ENCODE assay signal across 8 mouse cellular contexts in genomic region chr10:58445850-58446249, GRCm38 (mm10). TPM values are rescaled to one million over a fixed set of nuclear protein-coding genes. Genes with fewer than 3 reads are reported as not detected.
DNase-seq lines count a peak whose midpoint lies in the region; ATAC-seq and TF ChIP-seq lines count a peak whose summit lies in the region.

No protein-coding gene starts in this region.

- H3K9me3 ChIP-seq in E14TG2a.4 (ENCODE audit: low read length) = no peaks in the 10 kb centered on the region
- H3K9me3 ChIP-seq in embryonic facial prominence, embryonic 13.5 days = no peaks in the 10 kb centered on the region
- H3K9me3 ChIP-seq in hindbrain, embryonic 14.5 days (ENCODE audit: control insufficient read depth, low read length) = no peaks in the 10 kb centered on the region
- H3K9me3 ChIP-seq in lung, embryonic 14.5 days (ENCODE audit: low read depth, low read length) = no peaks in the 10 kb centered on the region

- H3K9ac ChIP-seq in embryonic facial prominence, embryonic 13.5 days = peak overlapping the region; percentile 96
- H3K9ac ChIP-seq in hindbrain, embryonic 14.5 days = peak overlapping the region; percentile 87
- peak overlapping the region; percentile 97 for H3K9ac ChIP-seq in lung, embryonic 14.5 days

- no peak for TF ChIP-seq POLR2A in small intestine, adult 2 months (IDR thresholded peaks at IDR 0.05; ENCODE audit: low read depth, low read length)

- H3K27ac ChIP-seq in embryonic facial prominence, embryonic 13.5 days = peak overlapping the region; percentile 96
- H3K27ac ChIP-seq in hindbrain, embryonic 14.5 days = peak overlapping the region; percentile 96
- peak overlapping the region; percentile 98 for H3K27ac ChIP-seq in lung, embryonic 14.5 days (ENCODE audit: low read depth)
- H3K27ac ChIP-seq in small intestine, adult 2 months (ENCODE audit: insufficient read depth, low read depth, low read length) = peak overlapping the region; percentile 94

- peaks cover 19% of the 10 kb centered on the region for H3K4me1 ChIP-seq in E14TG2a.4 (replicated peaks; ENCODE audit: low read depth, low read length)
- peaks cover 8% of the 10 kb centered on the region for H3K4me1 ChIP-seq in embryonic facial prominence, embryonic 13.5 days
- peaks cover 12% of the 10 kb centered on the region for H3K4me1 ChIP-seq in hindbrain, embryonic 14.5 days (replicated peaks; ENCODE audit: control insufficient read depth, insufficient read depth, low read length)
- H3K4me1 ChIP-seq in lung, embryonic 14.5 days (ENCODE audit: insufficient read depth) = no peaks in the 10 kb centered on the region
- no peaks in the 10 kb centered on the region for H3K4me1 ChIP-seq in small intestine, adult 2 months (ENCODE audit: control insufficient read depth, insufficient read depth, insufficient read length, low read length)

- 12% methylated on average over 9 of the region's 9 CpGs for WGBS in embryonic facial prominence, embryonic 13.5 days
- WGBS in hindbrain, embryonic 14.5 days = 20% methylated on average over 9 of the region's 9 CpGs
- 20% methylated on average over 9 of the region's 9 CpGs for WGBS in lung, embryonic 14.5 days
- 2% methylated on average over 9 of the region's 9 CpGs for WGBS in small intestine, adult 2 months

- no peak for ATAC-seq in embryonic facial prominence, embryonic 13.5 days (ENCODE audit: insufficient number of reproducible peaks, insufficient read depth, low FRiP score, low TSS enrichment, low read depth)
- 0 out of 2 replicates have a peak, but pooled peaks have one; percentile 10 for ATAC-seq in hindbrain, embryonic 14.5 days (ENCODE audit: low FRiP score)
- ATAC-seq in lung, embryonic 14.5 days (ENCODE audit: insufficient read depth) = no peak

- no peak for TF ChIP-seq CTCF in E14TG2a.4 (conservative IDR thresholded peaks at IDR 0.05; ENCODE audit: low read length)
- no peak for TF ChIP-seq CTCF in lung, embryonic 14.5 days (IDR thresholded peaks at IDR 0.05; ENCODE audit: low read depth)
- no peak for TF ChIP-seq CTCF in small intestine, adult 2 months (IDR thresholded peaks at IDR 0.05; ENCODE audit: extremely low read depth, insufficient read length, insufficient replicate concordance, low read depth, low read length)

- peak overlapping the region; percentile 95 for H3K4me3 ChIP-seq in E14TG2a.4 (replicated peaks; ENCODE audit: low read length)
- H3K4me3 ChIP-seq in embryonic facial prominence, embryonic 13.5 days = peak overlapping the region; percentile 96
- H3K4me3 ChIP-seq in hindbrain, embryonic 14.5 days (replicated peaks; ENCODE audit: low read length) = peak overlapping the region; percentile 96
- peak overlapping the region; percentile 93 for H3K4me3 ChIP-seq in lung, embryonic 14.5 days (ENCODE audit: low read depth, low read length)
- H3K4me3 ChIP-seq in small intestine, adult 2 months (ENCODE audit: low read depth, low read length) = peak overlapping the region; percentile 78

- peak overlapping the region; percentile 70 for H3K4me2 ChIP-seq in embryonic facial prominence, embryonic 13.5 days
- peak overlapping the region; percentile 63 for H3K4me2 ChIP-seq in hindbrain, embryonic 14.5 days (replicated peaks)
- H3K4me2 ChIP-seq in lung, embryonic 14.5 days = peak overlapping the region; percentile 81

- intact Hi-C loops in heart, postnatal 36 days (cut with DNase I) = loop anchor here (5.0 kb wide), 3 partner anchors 39 to 189 kb away; partner anchors contain the start of genes Ccdc138 and Gcc2

- H3K36me3 ChIP-seq in E14TG2a.4 (ENCODE audit: insufficient read depth, low read length) = no peaks in the 10 kb centered on the region
- no peaks in the 10 kb centered on the region for H3K36me3 ChIP-seq in embryonic facial prominence, embryonic 13.5 days
- H3K36me3 ChIP-seq in hindbrain, embryonic 14.5 days (replicated peaks; ENCODE audit: control insufficient read depth, insufficient read depth) = no peaks in the 10 kb centered on the region
- H3K36me3 ChIP-seq in lung, embryonic 14.5 days (ENCODE audit: insufficient read depth) = 0 out of 2 replicates have a peak, but pooled peaks cover 6% of the 10 kb centered on the region
- no peaks in the 10 kb centered on the region for H3K36me3 ChIP-seq in small intestine, adult 2 months (ENCODE audit: control insufficient read depth, insufficient read depth, low read length)

- H3K27me3 ChIP-seq in E14TG2a.4 (ENCODE audit: insufficient read depth, low read length) = peaks cover 6% of the 10 kb centered on the region; the same call in 1 of the 2 replicates
- no peaks in the 10 kb centered on the region for H3K27me3 ChIP-seq in embryonic facial prominence, embryonic 13.5 days
- H3K27me3 ChIP-seq in hindbrain, embryonic 14.5 days (ENCODE audit: control insufficient read depth, insufficient read depth, low read length) = no peaks in the 10 kb centered on the region
- H3K27me3 ChIP-seq in lung, embryonic 14.5 days (ENCODE audit: insufficient read depth, low read length) = no peaks in the 10 kb centered on the region
- H3K27me3 ChIP-seq in small intestine, adult 2 months (ENCODE audit: control insufficient read depth, insufficient read depth, low read length) = no peaks in the 10 kb centered on the region

- DNase-seq in heart, adult 9 months (ENCODE audit: low spot score in 2 of 2) = peak; percentile 2 to 6
- no peak for DNase-seq in heart, postnatal 36 days
- no peak for DNase-seq in hindbrain, embryonic 14.5 days (ENCODE audit: low spot score)
- peak; percentile 54 for DNase-seq in lung, embryonic 14.5 days
- no peak for DNase-seq in cerebellum, postnatal 10 days

RNA-seq across cellular contexts. Expression of gene Ranbp2, which starts 0.9 kb away (rescaled TPM):
- 10 to 100 TPM; 45.1 to 54.4 TPM for total RNA-seq in heart, postnatal 36 days (2021)
- polyA plus RNA-seq in embryonic facial prominence, embryonic 13.5 days (2015; fragmentation: Nextera tagmentation; extraction: Ambion mirVana) = 24.3 and 27.4 TPM in 2 replicates
- 23.6 and 27.0 TPM in 2 replicates for polyA plus RNA-seq in hindbrain, embryonic 14.5 days (2014; fragmentation: Nextera tagmentation; extraction: Ambion mirVana)
- polyA plus RNA-seq in lung, embryonic 14.5 days (2014; fragmentation: Nextera tagmentation; extraction: Ambion mirVana) = 40.8 and 41.8 TPM in 2 replicates
- polyA plus RNA-seq in small intestine, adult 2 months (2012; rRNA removed) = 0.71 and 1.3 TPM in 2 replicates

RNA-seq across cellular contexts. Expression of gene Ccdc138, which starts 51.9 kb away (rescaled TPM):
- under 1 TPM; 0.80 to 0.92 TPM for total RNA-seq in heart, postnatal 36 days (2021)
- polyA plus RNA-seq in embryonic facial prominence, embryonic 13.5 days (2015; fragmentation: Nextera tagmentation; extraction: Ambion mirVana) = 13.5 and 13.8 TPM in 2 replicates
- 7.2 and 7.7 TPM in 2 replicates for polyA plus RNA-seq in hindbrain, embryonic 14.5 days (2014; fragmentation: Nextera tagmentation; extraction: Ambion mirVana)
- polyA plus RNA-seq in lung, embryonic 14.5 days (2014; fragmentation: Nextera tagmentation; extraction: Ambion mirVana) = 10.0 and 11.4 TPM in 2 replicates
- 0.20 and 0.32 TPM in 2 replicates for polyA plus RNA-seq in small intestine, adult 2 months (2012; rRNA removed)

Comparison
In these comparisons a context has a peak if more than half of its experiments do, and no peak if none do; other contexts are left out.
1. DNase-seq: peak in heart, adult 9 months (2 of 2) and lung, embryonic 14.5 days (single experiment); none in heart, postnatal 36 days (0 of 2), hindbrain, embryonic 14.5 days (single experiment) and cerebellum, postnatal 10 days (0 of 2).
2. RNA of gene Ranbp2, which starts 0.9 kb away (polyA plus RNA-seq): 40.8 to 41.8 TPM in lung, embryonic 14.5 days, 23.6 to 27.0 TPM in hindbrain, embryonic 14.5 days and 24.3 to 27.4 TPM in embryonic facial prominence, embryonic 13.5 days; 0.71 to 1.3 TPM in small intestine, adult 2 months; every median in the first group is over 10 times any median in the second.
3. Peak in every context shown above with its lines, with median percentiles within 50 percentile points of each other: H3K4me3 ChIP-seq, H3K27ac ChIP-seq, H3K4me2 ChIP-seq and H3K9ac ChIP-seq.